Comparison of ENCODE assay signal across 11 mouse cellular contexts in genomic region chr19:40362203-40362865, GRCm38 (mm10).
DNase-seq lines count a peak whose midpoint lies in the region; ATAC-seq and TF ChIP-seq lines count a peak whose summit lies in the region.
"Had no signal": no experiment of that assay in that cellular context is flagged by ENCODE, and none has a peak within 500 bp of the region (broad histone marks: within the 10 kb centered on the region; RNA-seq: fewer than 3 reads in every experiment).

No protein-coding gene starts in this region.

- 54% methylated on average over 12 of the region's 12 CpGs for WGBS in forebrain, postnatal 0 days
- WGBS in forebrain, embryonic 11.5 days, result 82% methylated on average over 12 of the region's 12 CpGs
- 57% methylated on average over 11 of the region's 12 CpGs for WGBS in hindbrain, postnatal 0 days
- 75% methylated on average over 12 of the region's 12 CpGs for WGBS in hindbrain, embryonic 11.5 days
- WGBS in midbrain, embryonic 15.5 days, result 66% methylated on average over 12 of the region's 12 CpGs

- peaks cover 22% of the 10 kb centered on the region for H3K36me3 ChIP-seq in forebrain, postnatal 0 days (ENCODE audit: insufficient read depth)
- H3K36me3 ChIP-seq in forebrain, embryonic 11.5 days (ENCODE audit: control insufficient read depth, insufficient read depth, low read length), result no peaks in the 10 kb centered on the region; the same call in 1 of the 2 replicates
- peaks cover 15% of the 10 kb centered on the region; the same call in 1 of the 2 replicates for H3K36me3 ChIP-seq in hindbrain, postnatal 0 days (ENCODE audit: insufficient read depth, low read length)
- 0 out of 2 replicates have a peak, but pooled peaks cover 2% of the 10 kb centered on the region for H3K36me3 ChIP-seq in hindbrain, embryonic 11.5 days (ENCODE audit: control insufficient read depth, insufficient read depth, low read length)
- peaks cover 21% of the 10 kb centered on the region for H3K36me3 ChIP-seq in midbrain, embryonic 15.5 days (replicated peaks)

- no peak overlapping the region for H3K27ac ChIP-seq in forebrain, postnatal 0 days (ENCODE audit: low read depth, low read length)
- no peak overlapping the region for H3K27ac ChIP-seq in forebrain, embryonic 11.5 days (ENCODE audit: low read depth, low read length)
- no peak overlapping the region for H3K27ac ChIP-seq in hindbrain, postnatal 0 days
- no peak overlapping the region for H3K27ac ChIP-seq in hindbrain, embryonic 11.5 days (ENCODE audit: low read depth, low read length)
- H3K27ac ChIP-seq in midbrain, embryonic 15.5 days, result no peak overlapping the region
- H3K27ac ChIP-seq: hindbrain, embryonic 13.5 days; liver, embryonic 13.5 days had no signal

- no peak overlapping the region for H3K4me3 ChIP-seq in forebrain, postnatal 0 days (ENCODE audit: low read depth, low read length)
- H3K4me3 ChIP-seq in forebrain, embryonic 11.5 days (ENCODE audit: low read depth, low read length), result no peak overlapping the region
- no peak overlapping the region for H3K4me3 ChIP-seq in hindbrain, postnatal 0 days (ENCODE audit: low read length)
- H3K4me3 ChIP-seq in hindbrain, embryonic 11.5 days (ENCODE audit: low read depth, low read length), result no peak overlapping the region
- H3K4me3 ChIP-seq in midbrain, embryonic 15.5 days, result no peak overlapping the region
- H3K4me3 ChIP-seq: hindbrain, embryonic 13.5 days; liver, embryonic 13.5 days had no signal

- H3K27me3 ChIP-seq in forebrain, postnatal 0 days (ENCODE audit: insufficient read depth, low read length), result no peaks in the 10 kb centered on the region
- H3K27me3 ChIP-seq in forebrain, embryonic 11.5 days (ENCODE audit: control insufficient read depth, insufficient read depth, low read length), result no peaks in the 10 kb centered on the region
- H3K27me3 ChIP-seq in hindbrain, postnatal 0 days (ENCODE audit: insufficient read depth, low read length), result no peaks in the 10 kb centered on the region
- no peaks in the 10 kb centered on the region for H3K27me3 ChIP-seq in hindbrain, embryonic 11.5 days (ENCODE audit: control insufficient read depth, insufficient read depth, low read length)
- no peaks in the 10 kb centered on the region for H3K27me3 ChIP-seq in midbrain, embryonic 15.5 days (replicated peaks)
- H3K27me3 ChIP-seq: hindbrain, embryonic 13.5 days; liver, embryonic 13.5 days had no signal

- ATAC-seq in forebrain, postnatal 0 days, result no peak
- no peak for ATAC-seq in forebrain, embryonic 11.5 days (replicated peaks; ENCODE audit: low FRiP score)
- no peak; the same call in 1 of the 2 replicates for ATAC-seq in hindbrain, postnatal 0 days
- ATAC-seq in hindbrain, embryonic 11.5 days (ENCODE audit: low FRiP score), result no peak
- no peak for ATAC-seq in midbrain, embryonic 15.5 days (replicated peaks)
- ATAC-seq: activated CD4-positive, CD25-positive, alpha-beta regulatory T cell, adult 4 months had no signal

- no peak overlapping the region for H3K9ac ChIP-seq in forebrain, postnatal 0 days
- H3K9ac ChIP-seq in forebrain, embryonic 11.5 days (ENCODE audit: low read length), result no peak overlapping the region
- no peak overlapping the region for H3K9ac ChIP-seq in hindbrain, postnatal 0 days (replicated peaks; ENCODE audit: low read length)
- H3K9ac ChIP-seq in hindbrain, embryonic 11.5 days (ENCODE audit: low read depth, low read length), result no peak overlapping the region
- no peak overlapping the region for H3K9ac ChIP-seq in midbrain, embryonic 15.5 days
- H3K9ac ChIP-seq: hindbrain, embryonic 13.5 days; liver, embryonic 13.5 days had no signal

- H3K9me3 ChIP-seq in forebrain, postnatal 0 days (ENCODE audit: low read length), result no peaks in the 10 kb centered on the region
- H3K9me3 ChIP-seq in forebrain, embryonic 11.5 days (ENCODE audit: control insufficient read depth, low read length), result peaks cover 4% of the 10 kb centered on the region; the same call in 1 of the 2 replicates
- no peaks in the 10 kb centered on the region for H3K9me3 ChIP-seq in hindbrain, postnatal 0 days (ENCODE audit: low read length)
- H3K9me3 ChIP-seq in hindbrain, embryonic 11.5 days (ENCODE audit: control insufficient read depth, low read length), result no peaks in the 10 kb centered on the region
- no peaks in the 10 kb centered on the region for H3K9me3 ChIP-seq in midbrain, embryonic 15.5 days
- H3K9me3 ChIP-seq: hindbrain, embryonic 13.5 days; liver, embryonic 13.5 days had no signal

- peak; percentile 42 for DNase-seq in forebrain, postnatal 0 days
- no peak for DNase-seq in forebrain, embryonic 11.5 days (ENCODE audit: low spot score)
- DNase-seq in hindbrain, postnatal 0 days (ENCODE audit: low spot score), result peak; percentile 65
- no peak for DNase-seq in hindbrain, embryonic 11.5 days (ENCODE audit: low spot score)
- peak; percentile 49 for DNase-seq in brain, adult 2 months (ENCODE audit: low read depth, low spot score)
- peak; percentile 32 to 52 for DNase-seq in cerebellum, postnatal 36 days
- DNase-seq: kidney, adult 8-10 months; liver, embryonic 13.5 days had no signal

- no peak for TF ChIP-seq CTCF in forebrain, postnatal 0 days (IDR thresholded peaks at IDR 0.05; ENCODE audit: low read depth)
- TF ChIP-seq CTCF in hindbrain, postnatal 0 days (IDR thresholded peaks at IDR 0.05; ENCODE audit: low read depth), result no peak

- no peaks in the 10 kb centered on the region for H3K4me1 ChIP-seq in forebrain, postnatal 0 days (ENCODE audit: insufficient read depth)
- H3K4me1 ChIP-seq in forebrain, embryonic 11.5 days (replicated peaks; ENCODE audit: control insufficient read depth, insufficient read depth, low read length), result no peaks in the 10 kb centered on the region; the same call in 1 of the 2 replicates
- H3K4me1 ChIP-seq in hindbrain, postnatal 0 days (ENCODE audit: insufficient read depth, low read length), result peaks cover 5% of the 10 kb centered on the region; the same call in 1 of the 2 replicates
- no peaks in the 10 kb centered on the region for H3K4me1 ChIP-seq in hindbrain, embryonic 11.5 days (replicated peaks; ENCODE audit: control insufficient read depth, insufficient read depth, low read length)
- H3K4me1 ChIP-seq in midbrain, embryonic 15.5 days, result peaks cover 5% of the 10 kb centered on the region; the same call in 1 of the 2 replicates

- H3K4me2 ChIP-seq in forebrain, postnatal 0 days (ENCODE audit: low read depth), result no peak overlapping the region
- no peak overlapping the region for H3K4me2 ChIP-seq in forebrain, embryonic 11.5 days (ENCODE audit: low read depth, low read length, severe bottlenecking)
- no peak overlapping the region for H3K4me2 ChIP-seq in hindbrain, postnatal 0 days (ENCODE audit: low read depth, low read length)
- no peak overlapping the region for H3K4me2 ChIP-seq in hindbrain, embryonic 11.5 days (replicated peaks; ENCODE audit: low read depth, low read length)
- H3K4me2 ChIP-seq in midbrain, embryonic 15.5 days, result no peak overlapping the region
- H3K4me2 ChIP-seq: hindbrain, embryonic 13.5 days; liver, embryonic 13.5 days had no signal

Comparison
In these comparisons a context has a peak if more than half of its experiments do, and no peak if none do; other contexts are left out.
1. DNase-seq: peak in forebrain, postnatal 0 days (single experiment), hindbrain, postnatal 0 days (single experiment), brain, adult 2 months (single experiment) and cerebellum, postnatal 36 days (2 of 2); none in forebrain, embryonic 11.5 days (single experiment) and hindbrain, embryonic 11.5 days (single experiment).